Mouse (Mus musculus) heart, adult 2 months (tissue): Measurements from ENCODE around the gene Crybg2.

Experiments used
- CTCF ChIP-seq: fragments of 200-600 bp; IDR thresholded peaks from 2 replicates; pipeline ENCODE4 v1.8.1; 2022; ENCODE audit warnings: antibody characterized with exemption, mild to moderate bottlenecking, moderate library complexity
- POLR2A ChIP-seq: fragments of 200-500 bp; IDR thresholded peaks from 2 replicates; pipeline ENCODE4 v1.6.1; 2011; ENCODE audit warnings: mild to moderate bottlenecking, low read depth, low read length, control low read depth; ENCODE audit not compliant: insufficient read depth

DNA sequence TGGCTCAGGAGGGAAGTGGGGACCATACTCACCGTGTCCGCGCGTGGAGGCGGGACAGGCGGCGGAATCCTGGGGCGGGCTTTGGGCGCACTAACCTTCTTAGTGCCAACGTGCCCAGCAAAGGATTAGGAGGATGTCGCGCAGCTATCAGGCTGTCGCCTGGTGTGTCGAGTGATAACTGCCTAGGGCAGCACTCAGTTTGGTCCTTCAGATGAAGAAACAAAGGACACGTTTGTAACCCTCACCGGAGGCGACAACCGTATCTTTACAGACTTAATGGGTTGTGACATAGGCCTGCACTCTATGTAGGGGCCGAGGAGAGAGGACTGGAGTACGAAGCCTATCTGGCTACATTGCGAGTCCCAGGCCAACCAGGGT is 42.1 kb downstream of the Crybg2 start:
- no peak for TF ChIP-seq CTCF
- TF ChIP-seq POLR2A: no peak
